Mouse (Mus musculus) myocyte (in vitro differentiated cells): ENCODE measurements around the gene Aagab.

Experiments
- CEBPB ChIP-seq: IDR thresholded peaks from 2 replicates; pipeline ENCODE4 v1.6.1; 2011; ENCODE audit warnings: mild to moderate bottlenecking, moderate library complexity; ENCODE audit not compliant: poor library complexity, insufficient read depth, severe bottlenecking
- E2F4 ChIP-seq: IDR thresholded peaks from one replicate; pipeline ENCODE4 v1.6.1; 2011; ENCODE audit warnings: mild to moderate bottlenecking, control low read depth, moderate library complexity; ENCODE audit not compliant: insufficient read depth
- MYOD1 ChIP-seq, 3 experiments: IDR thresholded peaks; one replicate each; pipeline ENCODE4 v1.6.1; 2011; ENCODE audit warnings: control low read depth in 2 of 3, low read depth in 2 of 3, mild to moderate bottlenecking in 2 of 3, moderate library complexity in 1 of 3; ENCODE audit not compliant: insufficient read length in 2 of 3, control insufficient read depth in 1 of 3
- POLR2A ChIP-seq: IDR thresholded peaks from one replicate; pipeline ENCODE4 v1.6.1; 2011; ENCODE audit warnings: low read depth, mild to moderate bottlenecking, control low read depth, moderate library complexity; ENCODE audit not compliant: insufficient read length
- POLR2AphosphoS2 ChIP-seq: IDR thresholded peaks from one replicate; pipeline ENCODE4 v1.6.1; 2011; ENCODE audit warnings: low read depth, control low read depth; ENCODE audit not compliant: insufficient read length
- SRF ChIP-seq: IDR thresholded peaks from one replicate; pipeline ENCODE4 v1.6.1; 2011; ENCODE audit warnings: low read depth; ENCODE audit not compliant: control insufficient read depth, insufficient read length
- TCF12 ChIP-seq: IDR thresholded peaks from one replicate; pipeline ENCODE4 v1.6.1; 2011; ENCODE audit warnings: mild to moderate bottlenecking, control low read depth; ENCODE audit not compliant: poor library complexity, insufficient read depth, severe bottlenecking
- TCF3 ChIP-seq: IDR thresholded peaks from one replicate; pipeline ENCODE4 v1.6.1; 2011; ENCODE audit warnings: low read depth, control low read depth; ENCODE audit not compliant: insufficient read length
- USF1 ChIP-seq: IDR thresholded peaks from one replicate; pipeline ENCODE4 v1.6.1; 2011; ENCODE audit warnings: low read depth, mild to moderate bottlenecking, control low read depth, moderate library complexity

DNA sequence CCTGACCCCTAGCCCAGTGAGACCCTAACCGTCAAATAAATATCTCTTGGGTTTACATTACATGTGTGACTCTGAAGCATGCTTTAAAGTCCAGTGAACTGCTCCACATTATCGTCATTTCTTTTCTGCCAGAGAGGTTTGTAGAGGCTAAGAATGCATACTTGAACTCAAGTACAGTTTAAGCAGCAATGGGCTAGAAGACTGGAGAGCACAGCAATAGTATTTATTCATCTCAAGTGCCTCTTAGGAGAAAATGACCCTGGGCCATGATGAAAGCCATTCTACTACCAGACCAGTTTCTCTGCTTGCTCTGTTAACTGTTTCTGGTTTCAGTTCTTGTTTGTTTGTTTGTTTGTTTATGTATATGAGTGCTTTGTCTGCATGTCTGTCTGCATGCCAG lies 39.0 kb upstream of the Aagab start:
- TF ChIP-seq MYOD1 (IDR thresholded peaks at IDR 0.05; ENCODE audit: control insufficient read depth in 1 of 3, insufficient read length in 2 of 3, low read depth in 2 of 3), result no peak
- no peak for TF ChIP-seq SRF
- TF ChIP-seq E2F4, result no peak
- no peak for TF ChIP-seq POLR2A
- no peak for TF ChIP-seq TCF12
- TF ChIP-seq CEBPB, result no peak
- no peak for TF ChIP-seq USF1
- TF ChIP-seq TCF3, result no peak
- TF ChIP-seq POLR2AphosphoS2, result no peak
